Mouse (Mus musculus) T-helper 2 cell (primary cell): Measurements from ENCODE around the gene Ptprr.

Experiments used
- in situ Hi-C: fragments of 300-600 bp; cut with MboI, MseI; formaldehyde crosslinking; loops from one replicate; pipeline ENCODE4 v1.15.1; 2025; ENCODE audit warnings: high pct_unique_total_duplicates

Gene Ptprr

GRCm38 (mm10) chr10:116115881-116116677 lies 98.1 kb downstream of the Ptprr start:
- in situ Hi-C loops = no loop called here

GRCm38 (mm10) chr10:116117060-116117459 lies 99.0 kb downstream of the Ptprr start:
- in situ Hi-C loops = no loop called here

DNA sequence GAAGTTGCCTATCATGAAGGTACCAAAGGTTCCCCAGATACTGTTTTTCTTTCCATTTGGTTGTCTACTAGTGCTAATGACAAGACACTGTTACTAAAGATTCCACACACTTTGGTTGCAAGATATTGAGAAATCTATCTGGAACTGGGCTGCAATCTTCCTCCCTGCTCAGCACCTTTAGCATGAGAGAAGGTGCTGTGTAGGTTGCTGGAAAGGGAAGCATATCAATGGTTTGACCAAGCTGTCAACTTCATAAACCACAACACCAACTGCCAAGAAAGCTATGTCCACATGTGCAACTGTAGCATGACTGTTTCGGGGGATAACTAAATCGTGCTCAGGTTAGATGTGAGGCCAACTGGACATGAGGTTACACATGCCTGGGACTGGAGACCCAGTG lies 103.5 kb downstream of the Ptprr start:
- in situ Hi-C loops = no loop called here

- in situ Hi-C loops = no loop called here
Measured at GRCm38 (mm10) chr10:116123808-116124207, 105.8 kb downstream of the Ptprr start.

GRCm38 (mm10) chr10:116125364-116125763 lies 107.4 kb downstream of the Ptprr start:
- in situ Hi-C loops = no loop called here

GRCm38 (mm10) chr10:116130401-116130800 lies 112.4 kb downstream of the Ptprr start:
- in situ Hi-C loops = no loop called here

DNA sequence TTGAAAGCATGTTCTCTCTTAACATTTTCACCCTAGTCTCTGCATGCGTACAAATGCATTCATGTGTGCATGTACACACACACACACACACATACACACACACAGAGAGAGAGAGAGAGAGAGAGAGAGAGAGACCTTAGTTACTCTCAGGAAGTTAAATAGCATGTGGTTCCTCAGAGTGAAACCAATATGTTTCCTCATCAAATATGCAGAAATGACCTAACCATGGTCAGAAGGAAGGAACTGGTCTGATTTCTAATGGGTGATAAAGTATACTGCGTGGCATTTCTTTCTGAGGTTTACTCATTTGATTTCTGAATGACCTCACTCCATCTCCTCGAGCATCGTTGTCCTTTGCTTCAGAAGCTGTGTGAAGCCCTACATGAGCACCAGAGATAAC lies 113.2 kb downstream of the Ptprr start:
- in situ Hi-C loops = no loop called here

DNA sequence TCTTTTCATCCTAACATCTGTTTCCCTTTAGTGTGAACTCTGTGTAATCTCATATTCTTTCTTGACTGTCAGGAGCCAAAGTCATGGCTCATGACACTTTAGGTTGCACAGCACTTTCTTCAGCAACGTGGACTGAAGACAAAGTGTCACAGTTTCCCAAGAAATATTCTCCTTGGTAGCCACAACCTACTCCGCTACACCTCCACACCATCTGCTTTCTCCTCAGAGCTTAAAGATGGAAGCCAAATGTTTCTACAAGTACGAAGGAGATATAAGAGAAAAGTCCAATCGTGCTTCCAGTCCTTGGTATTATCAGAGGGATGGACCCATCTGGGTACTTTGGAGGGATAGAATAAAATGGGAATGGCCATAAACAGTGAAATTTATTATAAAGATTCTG lies 114.2 kb downstream of the Ptprr start:
- in situ Hi-C loops = no loop called here

GRCm38 (mm10) chr10:116135187-116135586 lies 117.2 kb downstream of the Ptprr start:
- in situ Hi-C loops = no loop called here

DNA sequence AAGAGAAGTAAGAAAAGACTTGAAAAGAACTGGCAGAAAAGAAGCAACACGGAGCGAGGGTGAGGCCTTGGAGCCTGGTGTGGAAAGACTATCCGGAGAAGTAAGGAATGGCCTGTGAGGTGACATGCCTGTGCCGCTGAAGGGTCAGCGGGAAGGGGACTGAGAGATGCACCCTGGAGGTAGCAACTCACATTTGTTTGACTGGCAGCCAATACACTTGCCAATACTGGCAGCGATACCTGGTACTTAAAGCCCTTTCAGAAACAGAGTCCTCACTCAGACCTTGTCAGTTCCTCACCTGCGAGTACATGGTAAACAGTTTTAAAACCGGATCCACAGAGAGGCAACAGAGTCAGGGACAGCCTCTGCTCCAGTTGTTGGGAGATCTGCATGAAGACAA lies 122.2 kb downstream of the Ptprr start:
- in situ Hi-C loops = no loop called here

DNA sequence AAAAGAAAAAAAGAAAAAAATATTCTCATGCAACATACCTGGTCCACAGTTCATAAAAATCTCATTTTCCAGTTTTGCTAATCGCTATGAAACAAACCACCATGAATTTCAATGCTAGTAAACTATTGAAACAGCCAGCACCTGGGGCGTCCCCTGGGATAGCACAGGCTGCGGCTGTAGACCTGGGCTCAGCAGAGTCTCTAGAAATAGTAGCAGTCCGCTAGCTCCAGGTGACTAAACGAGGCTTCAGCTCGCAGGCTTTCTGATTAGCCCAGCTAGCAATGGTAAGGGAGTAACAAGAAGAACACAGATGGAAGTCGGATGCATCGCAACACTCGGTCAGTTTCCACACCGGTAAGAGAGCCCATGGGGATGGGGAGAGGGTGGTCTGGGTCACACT lies 125.7 kb downstream of the Ptprr start:
- in situ Hi-C loops = no loop called here

DNA sequence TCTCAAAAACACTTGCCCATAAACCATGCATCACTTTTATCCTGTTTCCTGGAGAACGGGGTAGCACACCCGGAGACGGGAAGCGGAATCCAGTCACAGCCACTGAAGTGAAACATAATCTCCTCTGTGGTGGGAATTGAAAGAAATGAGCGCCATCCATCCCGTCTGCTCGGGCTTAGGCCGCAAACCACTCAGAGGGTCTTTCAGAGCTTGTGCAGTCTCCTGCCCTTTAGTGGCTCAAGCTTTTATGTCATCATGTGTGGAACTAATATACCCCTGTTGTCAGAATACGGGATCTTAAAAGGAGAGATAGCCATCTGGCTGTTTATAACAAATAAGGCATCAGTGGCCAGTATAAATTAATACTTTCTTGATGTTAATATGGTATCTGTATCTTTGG lies 128.1 kb downstream of the Ptprr start:
- in situ Hi-C loops = no loop called here

DNA sequence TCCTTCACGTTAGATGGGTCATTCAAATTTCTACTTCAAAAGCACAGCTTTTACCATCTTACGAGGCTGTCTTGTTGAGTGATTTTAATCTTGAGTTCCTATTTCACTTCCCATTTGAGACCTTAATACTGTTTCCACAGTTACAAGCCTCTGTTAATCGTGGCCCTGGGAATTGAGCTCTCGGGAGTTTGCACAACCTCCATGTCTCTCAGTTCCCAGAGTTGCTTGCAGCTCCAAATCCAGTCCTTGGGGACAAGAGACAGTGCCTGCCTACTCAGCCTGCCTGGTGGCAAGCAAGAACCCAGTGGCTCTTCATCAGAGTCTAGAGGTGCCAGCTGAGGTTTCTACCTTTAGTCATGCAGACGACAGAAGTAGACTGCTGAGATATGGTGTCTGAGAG lies 136.7 kb downstream of the Ptprr start:
- in situ Hi-C loops = no loop called here

- in situ Hi-C loops = no loop called here
Measured at GRCm38 (mm10) chr10:116156699-116157098, 138.7 kb downstream of the Ptprr start.

- in situ Hi-C loops = no loop called here
Measured at GRCm38 (mm10) chr10:116162338-116162737, 144.3 kb downstream of the Ptprr start.

DNA sequence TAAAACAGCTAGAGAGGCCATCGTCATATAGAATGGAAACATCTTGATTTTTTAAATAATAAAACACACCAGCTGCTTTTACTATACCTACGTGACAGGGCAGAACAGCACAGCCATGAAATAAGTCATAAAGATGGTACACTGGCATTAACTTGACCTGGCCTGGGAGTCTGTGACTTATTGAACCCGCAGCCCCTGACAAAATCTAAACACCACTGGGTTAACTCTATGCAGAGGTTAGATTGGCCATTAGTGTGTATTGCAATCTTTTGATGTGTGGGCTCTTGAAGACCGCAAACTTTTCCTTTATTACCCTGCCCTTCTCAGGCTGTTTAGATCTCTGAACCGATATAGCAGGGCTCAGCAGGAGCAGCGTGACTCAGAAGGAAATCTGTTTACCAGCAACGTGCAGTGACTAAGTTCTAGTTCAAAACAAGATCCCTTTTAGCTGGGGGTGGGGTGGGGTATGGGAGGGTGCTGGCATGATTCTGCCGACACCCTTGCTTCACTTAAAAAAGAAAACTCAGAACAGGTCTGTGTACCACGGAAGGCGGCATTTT lies 157.4 kb downstream of the Ptprr start:
- in situ Hi-C loops = no loop called here

- in situ Hi-C loops = no loop called here
Measured at GRCm38 (mm10) chr10:116177390-116178179, 159.6 kb downstream of the Ptprr start.

DNA sequence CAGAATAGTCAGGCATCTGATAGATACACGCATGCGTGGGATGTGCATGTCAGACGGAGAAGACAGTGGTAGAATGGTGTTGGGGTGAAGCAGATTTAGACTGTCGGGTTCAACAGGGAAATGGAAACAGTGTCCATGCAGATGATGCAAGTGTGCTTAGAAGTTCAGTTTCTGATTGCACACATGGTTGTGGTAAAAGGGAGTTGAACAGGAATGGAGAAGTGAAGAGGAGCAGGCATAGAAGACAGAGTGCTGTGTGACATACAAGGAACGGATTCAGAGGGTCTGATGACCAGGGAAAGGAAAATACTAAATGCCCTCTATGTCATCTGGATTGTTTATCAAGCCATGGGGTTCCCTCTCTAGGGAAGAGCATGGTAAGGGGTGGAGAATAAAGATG lies 163.2 kb downstream of the Ptprr start:
- in situ Hi-C loops = no loop called here

- in situ Hi-C loops = no loop called here
Measured at GRCm38 (mm10) chr10:116182221-116182620, 164.2 kb downstream of the Ptprr start.

DNA sequence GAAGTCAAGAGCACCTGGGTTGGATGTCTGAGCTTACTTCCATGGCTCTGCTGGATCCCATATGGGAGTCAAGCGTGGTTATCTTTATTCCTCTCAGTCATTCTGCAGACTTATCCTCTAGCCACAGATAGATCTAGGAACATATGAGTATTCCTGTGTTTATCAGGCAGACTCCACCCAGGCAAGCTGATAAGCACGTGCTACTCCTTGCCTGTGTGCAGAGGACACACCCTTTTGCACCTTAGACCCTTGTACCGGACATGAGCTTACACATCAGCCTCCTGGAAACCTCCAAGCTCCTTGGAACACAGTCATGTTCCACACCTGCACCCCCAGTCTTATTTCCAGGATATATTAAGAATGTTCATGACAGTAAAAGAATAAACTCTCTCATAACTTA lies 165.2 kb downstream of the Ptprr start:
- in situ Hi-C loops = no loop called here

DNA sequence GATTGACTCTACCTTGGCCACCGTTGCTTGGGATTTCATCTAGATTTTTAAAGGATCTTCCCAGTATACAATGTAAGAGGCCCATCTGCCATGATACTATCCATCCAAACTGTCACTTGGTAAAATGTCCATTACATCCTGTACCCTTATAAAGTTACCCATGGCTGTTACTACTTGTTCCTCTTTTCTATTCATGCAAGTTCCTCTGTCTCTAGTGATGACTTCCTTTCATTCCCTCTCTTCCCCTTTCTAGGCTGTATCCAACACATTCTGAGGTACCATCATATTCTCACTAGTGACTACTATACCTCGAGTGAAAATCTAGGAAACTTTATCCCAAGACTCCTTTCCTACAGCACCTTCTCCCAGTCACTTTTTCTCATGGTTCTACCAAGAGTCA lies 173.7 kb downstream of the Ptprr start:
- in situ Hi-C loops = loop anchor here (10.0 kb wide), 1 partner anchor 107 kb away; no protein-coding TSS in a partner anchor

GRCm38 (mm10) chr10:116192293-116192692 lies 174.3 kb downstream of the Ptprr start:
- in situ Hi-C loops = loop anchor here (10.0 kb wide), 1 partner anchor 107 kb away; no protein-coding TSS in a partner anchor
